Mouse (Mus musculus) ovary, postnatal 10 days (tissue): ENCODE data around the gene 4632433K11Rik.
"Not testable (repeated sequence)": the region's sequence is repeated elsewhere in the genome, so short reads cannot be mapped to it uniquely, and the experiment has no call there.

ENCODE experiments used
- DNase-seq: peaks from one replicate; pipeline ENCODE4 v3.0.0; 2022; ENCODE audit warnings: low spot score

Gene 4632433K11Rik

GRCm38 (mm10) chr7:5033818-5034217 is at the start of gene 4632433K11Rik:
Gene 4632433K11Rik (plus strand): TSS chr7:5034118.
- DNase-seq, result no peak

- no peak for DNase-seq
Observed at GRCm38 (mm10) chr7:4988250-4988649, 45.7 kb upstream of the 4632433K11Rik start.

GRCm38 (mm10) chr7:4993347-4993998 is 40.4 kb upstream of the 4632433K11Rik start:
- DNase-seq, result no peak

- DNase-seq, result no peak
Observed at GRCm38 (mm10) chr7:4993999-4994788, 39.7 kb upstream of the 4632433K11Rik start.

- no peak for DNase-seq
Observed at GRCm38 (mm10) chr7:4995268-4996002, 38.5 kb upstream of the 4632433K11Rik start.

- DNase-seq, result peak; percentile 93
Observed at GRCm38 (mm10) chr7:4996003-4996895, 37.7 kb upstream of the 4632433K11Rik start, which contains the start of gene Zfp579. Gene Zfp579 (minus strand): TSS chr7:4996158.

GRCm38 (mm10) chr7:4996934-4997333 is 37.0 kb upstream of the 4632433K11Rik start:
- DNase-seq, result no peak

GRCm38 (mm10) chr7:4999876-5000275 is 34.0 kb upstream of the 4632433K11Rik start:
- DNase-seq, result no peak

- not testable (repeated sequence) for DNase-seq
Observed at GRCm38 (mm10) chr7:5002876-5003275, 31.0 kb upstream of the 4632433K11Rik start.

GRCm38 (mm10) chr7:5008229-5008628 is 25.7 kb upstream of the 4632433K11Rik start:
- DNase-seq, result no peak

GRCm38 (mm10) chr7:5012681-5013513 is 21.0 kb upstream of the 4632433K11Rik start:
- DNase-seq, result no peak

GRCm38 (mm10) chr7:5014251-5015117 is 19.4 kb upstream of the 4632433K11Rik start, which contains the start of the genes Zfp524 and Fiz1:
Gene Zfp524 (plus strand): TSS chr7:5014415.
Gene Fiz1 (minus strand): TSS chr7:5014697.
- peak; percentile 93 for DNase-seq

- DNase-seq, result peak; percentile 90
Observed at GRCm38 (mm10) chr7:5015118-5016001, 18.6 kb upstream of the 4632433K11Rik start, which contains the start of gene Gm44973. Gene Gm44973 (plus strand): TSS chr7:5015496.

- no peak for DNase-seq
Observed at GRCm38 (mm10) chr7:5016057-5016456, 17.9 kb upstream of the 4632433K11Rik start.

- no peak for DNase-seq
Observed at GRCm38 (mm10) chr7:5016920-5017319, 17.0 kb upstream of the 4632433K11Rik start.

GRCm38 (mm10) chr7:5017352-5017751 is 16.6 kb upstream of the 4632433K11Rik start:
- DNase-seq, result no peak

- DNase-seq, result no peak
Observed at GRCm38 (mm10) chr7:5017931-5018330, 16.0 kb upstream of the 4632433K11Rik start.

- DNase-seq, result not testable (repeated sequence)
Observed at GRCm38 (mm10) chr7:5019576-5019975, 14.3 kb upstream of the 4632433K11Rik start.
